Mouse (Mus musculus): ENCODE measurements around the gene Zbtb43.

The Zbtb43 gene

DNA sequence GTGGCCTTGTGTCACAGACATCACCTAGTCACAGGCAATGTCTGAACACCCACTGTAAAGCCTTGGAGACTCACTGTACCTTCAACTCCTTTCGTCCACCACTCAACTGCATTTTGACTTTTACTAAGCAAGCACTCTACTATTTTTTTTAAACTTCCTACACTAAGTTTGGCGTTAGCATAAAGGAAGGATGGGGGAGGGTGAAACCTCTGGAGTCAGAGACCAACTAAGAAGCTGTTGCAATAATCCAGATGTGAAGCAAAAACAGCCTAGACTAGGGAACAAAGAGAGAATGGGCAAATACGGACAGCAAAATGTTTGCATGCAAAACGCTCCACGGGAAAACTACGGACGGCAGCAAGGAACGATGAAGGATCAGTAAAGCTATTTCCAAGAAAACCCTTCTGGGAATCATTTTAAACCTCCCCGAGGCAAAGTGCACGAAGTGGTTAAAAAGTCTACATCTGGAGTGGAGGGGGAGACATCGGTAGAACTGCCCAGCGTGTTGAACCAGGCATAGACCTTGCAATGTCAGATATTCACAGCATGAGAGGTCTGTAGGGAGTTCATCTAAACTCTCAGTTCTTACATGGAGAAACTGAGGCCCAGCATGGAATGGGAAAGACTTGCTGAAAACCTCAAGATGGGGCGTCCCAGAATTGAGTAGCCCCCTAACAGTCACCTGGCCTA is 38.1 kb downstream of the Zbtb43 start:
- no peak for DNase-seq (ENCODE audit: low spot score in 2 of 2)

DNA sequence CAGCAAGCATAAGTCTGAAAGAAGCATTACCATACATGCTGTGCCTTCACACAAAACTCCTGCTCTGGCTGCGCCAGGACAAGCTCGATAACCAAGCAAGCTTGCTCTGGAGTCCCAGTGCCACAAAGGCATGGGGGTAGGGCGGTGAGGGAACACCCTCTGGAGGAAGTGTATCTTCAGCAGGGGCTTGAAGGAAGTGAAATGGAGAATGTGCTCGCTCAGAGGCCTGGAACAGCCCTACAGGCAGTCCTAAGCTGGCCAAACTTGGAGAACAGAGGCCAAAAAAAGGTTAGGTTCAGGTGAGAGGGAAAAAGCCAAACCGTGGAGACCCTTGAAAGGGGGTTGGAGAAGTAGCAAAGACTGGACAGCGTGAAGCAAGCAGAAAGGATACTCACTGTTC is 39.0 kb downstream of the Zbtb43 start:
- DNase-seq (ENCODE audit: low spot score in 2 of 2) = no peak

DNA sequence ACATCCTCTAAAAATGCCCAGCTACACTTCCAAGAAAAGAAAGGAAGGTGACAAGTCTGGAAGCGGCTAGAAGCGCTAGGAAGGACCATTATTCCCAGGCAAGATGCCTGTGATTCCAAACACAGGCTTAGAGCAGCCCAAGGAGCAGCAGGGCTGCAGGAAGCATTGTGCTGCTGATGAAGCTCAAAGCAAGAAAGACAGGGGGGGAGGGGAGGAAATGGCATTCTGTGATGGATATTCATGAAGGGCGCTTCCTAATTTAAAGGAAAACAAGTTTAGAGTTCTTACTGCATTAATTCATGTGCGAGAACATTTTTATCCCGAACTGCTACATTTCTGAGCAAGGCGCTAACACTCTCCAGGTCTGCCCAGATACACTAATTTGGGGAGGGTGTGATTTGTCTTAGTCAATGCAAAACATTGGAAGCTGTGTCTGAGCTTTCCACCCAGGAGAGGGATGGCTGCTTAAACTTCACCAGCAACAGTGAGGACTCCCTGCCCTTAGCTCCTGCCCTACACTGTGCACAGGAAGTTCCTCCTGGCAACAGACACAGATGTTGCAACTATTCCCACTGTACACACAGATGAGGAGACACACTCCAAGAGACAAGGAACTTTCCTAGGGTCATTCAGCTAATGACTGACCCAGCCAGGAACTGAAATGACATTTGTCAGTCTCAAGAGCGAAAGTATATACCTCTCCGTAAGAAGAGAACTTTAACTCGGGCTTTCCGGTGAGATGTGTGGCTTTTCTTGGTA is 41.5 kb downstream of the Zbtb43 start:
- no peak for DNase-seq (ENCODE audit: low spot score in 2 of 2)

- DNase-seq (ENCODE audit: low spot score in 2 of 2) = no peak
Measured at GRCm38 (mm10) chr2:33417454-33417853, 50.9 kb downstream of the Zbtb43 start.

GRCm38 (mm10) chr2:33414019-33414418 is 54.3 kb downstream of the Zbtb43 start:
- DNase-seq (ENCODE audit: low spot score in 2 of 2) = no peak

DNA sequence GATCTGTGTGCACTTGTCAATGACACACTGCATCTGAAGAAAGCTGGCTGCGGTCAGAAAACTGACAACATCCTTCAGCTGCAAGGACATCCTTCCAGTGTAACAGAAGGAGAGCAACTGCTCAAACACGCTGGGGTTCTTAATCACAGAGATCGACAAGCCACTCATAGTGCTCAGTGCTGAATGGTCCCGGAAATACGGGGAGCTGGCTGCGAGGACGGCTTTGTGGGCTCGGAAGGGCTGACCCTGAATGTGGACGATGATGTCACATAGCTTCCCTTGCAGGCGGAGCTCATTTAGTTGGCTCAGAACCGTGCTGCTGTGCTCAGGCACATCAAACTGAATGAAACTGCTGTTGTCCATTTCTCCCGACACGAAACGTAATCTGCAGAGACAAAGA is 56.2 kb downstream of the Zbtb43 start:
- no peak for DNase-seq (ENCODE audit: low spot score in 2 of 2)

DNA sequence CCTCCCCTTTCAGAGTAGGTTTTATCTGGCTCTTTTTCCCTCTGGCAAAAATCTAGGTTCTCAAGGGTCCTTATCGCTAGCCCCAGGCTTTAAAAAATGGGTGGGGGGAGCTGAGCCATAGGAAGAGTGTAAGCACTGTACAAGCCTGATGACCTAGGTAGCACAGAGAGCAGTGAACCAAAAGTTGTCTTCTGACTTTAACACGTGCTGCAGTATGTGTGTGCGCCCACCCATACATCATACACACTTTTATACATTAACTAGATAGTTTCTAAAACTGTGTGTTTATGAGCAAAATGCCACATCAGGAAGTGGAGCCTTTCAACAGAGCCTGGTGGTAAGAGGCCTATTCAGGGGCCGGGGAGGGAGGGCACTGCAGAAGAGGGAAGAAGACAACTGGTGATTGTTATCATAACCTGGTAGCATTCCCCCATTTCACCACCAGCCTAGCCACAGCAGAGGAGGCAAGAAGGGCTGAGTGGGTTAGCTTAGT is 64.8 kb downstream of the Zbtb43 start:
- DNase-seq (ENCODE audit: low spot score in 2 of 2) = no peak

DNA sequence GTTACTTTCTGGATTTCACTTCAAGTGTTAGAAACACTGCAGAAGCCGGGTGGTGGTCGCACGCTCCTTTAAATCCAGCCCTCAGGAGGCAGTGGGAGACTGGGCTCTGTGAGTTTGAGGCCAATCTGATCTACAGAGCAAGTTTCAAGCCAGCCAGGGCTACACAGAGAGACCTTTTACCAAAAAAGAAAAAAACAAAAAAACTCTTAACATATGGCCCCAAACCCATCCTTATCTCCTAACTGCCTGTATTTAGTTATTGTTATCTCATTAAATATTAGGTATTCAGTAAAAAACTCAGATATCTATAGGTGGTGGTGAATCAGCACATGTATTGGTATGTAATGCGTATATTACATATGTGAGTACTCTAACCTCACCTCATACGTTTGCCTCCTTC is 65.7 kb downstream of the Zbtb43 start:
- no peak for DNase-seq (ENCODE audit: low spot score in 2 of 2)

GRCm38 (mm10) chr2:33402236-33402635 is 66.1 kb downstream of the Zbtb43 start:
- peak; percentile 70 to 74 for DNase-seq (ENCODE audit: low spot score in 2 of 2)

GRCm38 (mm10) chr2:33401217-33401616 is 67.1 kb downstream of the Zbtb43 start:
- DNase-seq (ENCODE audit: low spot score in 2 of 2) = no peak

GRCm38 (mm10) chr2:33400541-33400940 is 67.8 kb downstream of the Zbtb43 start:
- no peak for DNase-seq (ENCODE audit: low spot score in 2 of 2)
